Comparison of ENCODE assay signal across 7 mouse cellular contexts in the genomic region with DNA sequence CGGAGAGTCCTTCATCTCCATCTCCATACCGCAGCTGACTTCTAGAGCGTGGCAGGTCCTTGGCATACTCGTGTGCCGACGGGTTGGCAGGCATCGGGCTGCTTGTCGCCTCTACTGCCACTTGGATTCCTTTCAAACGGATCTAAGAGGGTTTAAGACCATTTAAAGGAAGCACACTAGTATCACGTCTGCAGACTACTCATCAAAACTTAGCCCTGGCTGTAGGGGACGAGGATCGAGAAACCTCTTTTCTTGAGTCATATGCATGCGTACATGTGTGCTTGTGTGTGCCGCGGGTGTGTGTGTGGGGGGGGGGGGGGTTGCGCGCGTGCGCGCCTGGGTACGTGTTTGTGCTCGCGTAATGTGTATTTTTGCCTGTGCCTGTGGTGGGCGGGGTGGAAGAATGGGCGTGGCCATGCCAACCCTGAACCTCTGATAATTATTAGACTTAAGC. TPM values are rescaled to one million over a fixed set of nuclear protein-coding genes. Genes with fewer than 3 reads are reported as not detected.
DNase-seq lines count a peak whose midpoint lies in the region; ATAC-seq lines count a peak whose summit lies in the region.

No protein-coding gene starts in this region.

- peak overlapping the region; percentile 98 for H3K27ac ChIP-seq in hindbrain, embryonic 13.5 days

- no peaks in the 10 kb centered on the region for H3K27me3 ChIP-seq in hindbrain, embryonic 13.5 days

- peak overlapping the region; percentile 77 for H3K4me2 ChIP-seq in hindbrain, embryonic 13.5 days

- peaks cover 3% of the 10 kb centered on the region for H3K36me3 ChIP-seq in hindbrain, embryonic 13.5 days

- H3K4me1 ChIP-seq in hindbrain, embryonic 13.5 days (replicated peaks): peaks cover 13% of the 10 kb centered on the region

- ATAC-seq in frontal cortex, adult (ENCODE audit: low TSS enrichment): peak; percentile 18
- ATAC-seq in hindbrain, embryonic 13.5 days (ENCODE audit: low FRiP score): peak; percentile 61
- peak; percentile 39 for ATAC-seq in megakaryocyte, adult 5-6 weeks (ENCODE audit: poor library complexity, severe bottlenecking)

- H3K9me3 ChIP-seq in hindbrain, embryonic 13.5 days: no peaks in the 10 kb centered on the region

- peak overlapping the region; percentile 88 for H3K4me3 ChIP-seq in hindbrain, embryonic 13.5 days

- peak overlapping the region; percentile 65 for H3K9ac ChIP-seq in hindbrain, embryonic 13.5 days

- WGBS in hindbrain, embryonic 13.5 days: under 1% methylated on average over 22 of the region's 25 CpGs

- peak; percentile 66 for DNase-seq in T-cell, adult 2 months (ENCODE audit: low spot score)
- DNase-seq in cerebellum, adult 9-10 months: peak; percentile 82
- peak; percentile 27 to 34 for DNase-seq in left cerebral cortex, adult 8-10 months (ENCODE audit: low spot score in 2 of 2)
- peak; percentile 23 for DNase-seq in right cerebral cortex, postnatal 25 days

RNA-seq across cellular contexts. Expression of a gene that starts 0.7 kb away (rescaled TPM):
- 46.1 and 48.1 TPM in 2 replicates for polyA plus RNA-seq in hindbrain, embryonic 13.5 days (2015; fragmentation: Nextera tagmentation; extraction: Ambion mirVana)
- 10 to 100 TPM in 1 of 4 experiments, 1 to 10 TPM in 3; 5.3 to 11.1 (median 8.1) TPM for total RNA-seq in left cerebral cortex, adult 8-10 months (2022)
- total RNA-seq in megakaryocyte, adult 5-6 weeks (2015): 85.2 and 101 TPM in 2 replicates
- 144 and 145 TPM in 2 replicates for total RNA-seq in megakaryocyte, adult 5-6 weeks (2017)

RNA-seq across cellular contexts. Expression of a gene that starts 23.4 kb away (rescaled TPM):
- polyA plus RNA-seq in hindbrain, embryonic 13.5 days (2015; fragmentation: Nextera tagmentation; extraction: Ambion mirVana): 115 and 140 TPM in 2 replicates
- 1 to 10 TPM; 4.7 to 9.3 (median 5.8) TPM for total RNA-seq in left cerebral cortex, adult 8-10 months (2022)
- 624 and 684 TPM in 2 replicates for total RNA-seq in megakaryocyte, adult 5-6 weeks (2015)
- total RNA-seq in megakaryocyte, adult 5-6 weeks (2017): 745 and 753 TPM in 2 replicates

RNA-seq across cellular contexts. Expression of a gene that starts 32.6 kb away (rescaled TPM):
- polyA plus RNA-seq in hindbrain, embryonic 13.5 days (2015; fragmentation: Nextera tagmentation; extraction: Ambion mirVana): 1.4 and 2.4 TPM in 2 replicates
- 10 to 100 TPM; 36.6 to 53.2 (median 41.0) TPM for total RNA-seq in left cerebral cortex, adult 8-10 months (2022)
- total RNA-seq in megakaryocyte, adult 5-6 weeks (2015): 16.7 and 27.0 TPM in 2 replicates
- 2.2 and 10.8 TPM in 2 replicates for total RNA-seq in megakaryocyte, adult 5-6 weeks (2017)

Comparison
In these comparisons a context has a peak if more than half of its experiments do, and no peak if none do; other contexts are left out.
1. Peak in every context shown above with its lines: DNase-seq, ATAC-seq, H3K4me3 ChIP-seq and H3K27ac ChIP-seq.
2. DNase-seq: peak in every context shown above with its lines; median percentile 82 in cerebellum, adult 9-10 months; 66 in T-cell, adult 2 months; 30 in left cerebral cortex, adult 8-10 months; 23 in right cerebral cortex, postnatal 25 days.
3. RNA of a gene that starts 0.7 kb away (total RNA-seq): 85.2 to 145 TPM in megakaryocyte, adult 5-6 weeks; 5.3 to 11.1 TPM in left cerebral cortex, adult 8-10 months; every median in the first group is over 4 times any median in the second.
4. RNA of a gene that starts 23.4 kb away (total RNA-seq): 624 to 753 TPM in megakaryocyte, adult 5-6 weeks; 4.7 to 9.3 TPM in left cerebral cortex, adult 8-10 months; every median in the first group is over 10 times any median in the second.